Mouse (Mus musculus): ENCODE results near the gene Mdc1.

The Mdc1 gene

GRCm38 (mm10) chr17:35879245-35880057 lies 38.1 kb downstream of the Mdc1 start, which contains the start of gene Dhx16:
Gene Dhx16, plus strand, starts transcription at chr17:35879819.
- peak; percentile 93 to 97 for DNase-seq (ENCODE audit: low spot score in 2 of 2)

- DNase-seq (ENCODE audit: low spot score in 2 of 2): no peak
Measured at GRCm38 (mm10) chr17:35882924-35883323, 41.6 kb downstream of the Mdc1 start.

GRCm38 (mm10) chr17:35883777-35884176 lies 42.5 kb downstream of the Mdc1 start:
- no peak for DNase-seq (ENCODE audit: low spot score in 2 of 2)

- no peak for DNase-seq (ENCODE audit: low spot score in 2 of 2)
Measured at GRCm38 (mm10) chr17:35887725-35888124, 46.4 kb downstream of the Mdc1 start.

- peak; percentile 86 to 92 for DNase-seq (ENCODE audit: low spot score in 2 of 2)
Measured at GRCm38 (mm10) chr17:35896781-35897643, 55.7 kb downstream of the Mdc1 start, which contains the start of gene 2310061I04Rik. Gene 2310061I04Rik, minus strand, starts transcription at chr17:35897431.

GRCm38 (mm10) chr17:35897644-35898573 lies 56.6 kb downstream of the Mdc1 start:
- DNase-seq (ENCODE audit: low spot score in 2 of 2): peak in 1 of 2 experiments; percentile 32

- no peak for DNase-seq (ENCODE audit: low spot score in 2 of 2)
Measured at GRCm38 (mm10) chr17:35900636-35901035, 59.3 kb downstream of the Mdc1 start.

- no peak for DNase-seq (ENCODE audit: low spot score in 2 of 2)
Measured at GRCm38 (mm10) chr17:35903343-35903991, 62.2 kb downstream of the Mdc1 start.

- DNase-seq (ENCODE audit: low spot score in 2 of 2): no peak
Measured at GRCm38 (mm10) chr17:35903992-35904355, 62.7 kb downstream of the Mdc1 start.

- DNase-seq (ENCODE audit: low spot score in 2 of 2): no peak
Measured at GRCm38 (mm10) chr17:35905587-35905986, 64.3 kb downstream of the Mdc1 start.

- no peak for DNase-seq (ENCODE audit: low spot score in 2 of 2)
Measured at GRCm38 (mm10) chr17:35907609-35908008, 66.3 kb downstream of the Mdc1 start.
